15 mouse cellular contexts compared by ENCODE assay signal in the genomic region with DNA sequence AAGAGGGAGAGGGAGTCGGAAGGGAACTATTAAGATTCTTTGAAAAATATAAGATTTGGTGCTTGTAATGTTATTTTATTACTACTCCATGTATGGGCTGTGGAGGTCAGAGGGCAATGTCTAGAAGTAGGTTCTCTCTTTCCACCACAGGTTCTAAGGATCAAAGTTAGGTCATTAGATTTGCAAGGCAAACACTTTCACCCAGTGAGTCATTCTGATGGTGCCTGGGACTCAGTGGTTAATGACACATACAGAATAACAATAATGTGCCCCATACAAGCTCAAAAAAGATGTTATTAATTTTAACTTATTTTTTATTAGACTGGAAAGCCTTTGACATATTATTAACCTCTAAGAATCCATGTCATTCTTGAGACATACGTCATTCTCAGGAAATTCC.
"Had no signal": no experiment of that assay in that cellular context is flagged by ENCODE, and none has a peak within 500 bp of the region (broad histone marks: within the 10 kb centered on the region; RNA-seq: fewer than 3 reads in every experiment).

No protein-coding gene starts in this region.

- H3K36me3 ChIP-seq: intestine, embryonic 15.5 days; liver, embryonic 15.5 days; neural tube, embryonic 12.5 days had no signal

- H3K27ac ChIP-seq: intestine, embryonic 15.5 days; layer of hippocampus, adult 2 months; limb, embryonic 13.5 days; liver, embryonic 15.5 days; midbrain, embryonic 10.5 days; neural tube, embryonic 12.5 days had no signal

- H3K9me3 ChIP-seq: intestine, embryonic 15.5 days; limb, embryonic 13.5 days; liver, embryonic 15.5 days; midbrain, embryonic 10.5 days; neural tube, embryonic 12.5 days had no signal

- H3K4me2 ChIP-seq: intestine, embryonic 15.5 days; limb, embryonic 13.5 days; liver, embryonic 15.5 days; neural tube, embryonic 12.5 days had no signal

- H3K4me3 ChIP-seq: intestine, embryonic 15.5 days; layer of hippocampus, adult 2 months; limb, embryonic 13.5 days; liver, embryonic 15.5 days; midbrain, embryonic 10.5 days; neural tube, embryonic 12.5 days had no signal

- ATAC-seq: intestine, embryonic 15.5 days had no signal

- H3K27me3 ChIP-seq: intestine, embryonic 15.5 days; limb, embryonic 13.5 days; liver, embryonic 15.5 days; neural tube, embryonic 12.5 days had no signal

- H3K9ac ChIP-seq: intestine, embryonic 15.5 days; limb, embryonic 13.5 days; liver, embryonic 15.5 days; neural tube, embryonic 12.5 days had no signal

- DNase-seq: kidney, postnatal 4 days; left cerebral cortex, postnatal 4 days; lung, adult 2 months; lung, postnatal 36 days; midbrain, embryonic 14.5 days; retina, postnatal 1 day; right cerebral cortex, postnatal 4 days; thymus, adult 18-20 months; thymus, postnatal 14 days had no signal
